10 mouse cellular contexts compared by ENCODE assay signal in genomic region chr10:80464381-80465035, GRCm38 (mm10). TPM values are rescaled to one million over a fixed set of nuclear protein-coding genes. Genes with fewer than 3 reads are reported as not detected.
DNase-seq lines count a peak whose midpoint lies in the region; ATAC-seq lines count a peak whose summit lies in the region.
"Had no signal": no experiment of that assay in that cellular context is flagged by ENCODE, and none has a peak within 500 bp of the region (broad histone marks: within the 10 kb centered on the region; RNA-seq: fewer than 3 reads in every experiment).

No protein-coding gene starts in this region.

- no peak for ATAC-seq in heart, embryonic 15.5 days (replicated peaks; ENCODE audit: insufficient number of reproducible peaks, insufficient read depth, low FRiP score, low read depth)
- ATAC-seq in neural tube, embryonic 15.5 days (ENCODE audit: low FRiP score) = no peak
- no peak for ATAC-seq in intestine, embryonic 15.5 days
- ATAC-seq: inflammation-experienced regulatory T-cells, adult 6 months had no signal

- H3K4me1 ChIP-seq in heart, embryonic 15.5 days (replicated peaks) = peaks cover 17% of the 10 kb centered on the region
- H3K4me1 ChIP-seq in neural tube, embryonic 15.5 days = peaks cover 5% of the 10 kb centered on the region
- no peaks in the 10 kb centered on the region for H3K4me1 ChIP-seq in intestine, embryonic 15.5 days (replicated peaks)

- H3K9me3 ChIP-seq in heart, embryonic 15.5 days (replicated peaks) = no peaks in the 10 kb centered on the region
- no peaks in the 10 kb centered on the region for H3K9me3 ChIP-seq in neural tube, embryonic 15.5 days (replicated peaks)
- H3K9me3 ChIP-seq in intestine, embryonic 15.5 days = no peaks in the 10 kb centered on the region

- H3K4me2 ChIP-seq in heart, embryonic 15.5 days = peak overlapping the region; percentile 41; the same call in 1 of the 2 replicates
- H3K4me2 ChIP-seq in neural tube, embryonic 15.5 days = peak overlapping the region; percentile 31
- H3K4me2 ChIP-seq in intestine, embryonic 15.5 days (replicated peaks) = no peak overlapping the region

- peak; percentile 61 for DNase-seq in kidney, adult 18-20 months
- no peak for DNase-seq in kidney, adult 11 months
- peak; percentile 43 to 60 for DNase-seq in kidney, postnatal 36 days
- no peak for DNase-seq in c-Kit-positive CD71-positive TER-119-positive erythroid progenitor cells, embryonic 14.5 days (ENCODE audit: low spot score)
- no peak for DNase-seq in right cerebral cortex, adult 2 months (ENCODE audit: low spot score in 2 of 2)
- DNase-seq: cerebellum, adult 2 months had no signal

- H3K4me3 ChIP-seq in heart, embryonic 15.5 days = no peak overlapping the region
- 0 out of 2 replicates have a peak overlapping the region, but pooled peaks have one; percentile 5 for H3K4me3 ChIP-seq in neural tube, embryonic 15.5 days (replicated peaks)
- no peak overlapping the region for H3K4me3 ChIP-seq in intestine, embryonic 15.5 days (replicated peaks)

- H3K9ac ChIP-seq in heart, embryonic 15.5 days = no peak overlapping the region
- H3K9ac ChIP-seq in neural tube, embryonic 15.5 days (replicated peaks) = no peak overlapping the region
- no peak overlapping the region for H3K9ac ChIP-seq in intestine, embryonic 15.5 days

- H3K27me3 ChIP-seq in heart, embryonic 15.5 days = peaks cover 6% of the 10 kb centered on the region; the same call in 1 of the 2 replicates
- H3K27me3 ChIP-seq in neural tube, embryonic 15.5 days (replicated peaks) = peaks cover 28% of the 10 kb centered on the region
- H3K27me3 ChIP-seq in intestine, embryonic 15.5 days (replicated peaks) = peaks cover 25% of the 10 kb centered on the region

- WGBS in heart, embryonic 15.5 days = 10% methylated on average over 19 of the region's 19 CpGs
- 5% methylated on average over 19 of the region's 19 CpGs for WGBS in neural tube, embryonic 15.5 days
- 14% methylated on average over 18 of the region's 19 CpGs for WGBS in intestine, embryonic 15.5 days

- peak overlapping the region; percentile 56 for H3K27ac ChIP-seq in heart, embryonic 15.5 days
- no peak overlapping the region for H3K27ac ChIP-seq in neural tube, embryonic 15.5 days (replicated peaks)
- no peak overlapping the region for H3K27ac ChIP-seq in intestine, embryonic 15.5 days

- H3K36me3 ChIP-seq in heart, embryonic 15.5 days = no peaks in the 10 kb centered on the region
- H3K36me3 ChIP-seq in neural tube, embryonic 15.5 days = no peaks in the 10 kb centered on the region
- no peaks in the 10 kb centered on the region for H3K36me3 ChIP-seq in intestine, embryonic 15.5 days

RNA-seq across cellular contexts. Expression of gene Onecut3, which starts 30.1 kb away (rescaled TPM):
- polyA plus RNA-seq in heart, embryonic 15.5 days (2015; fragmentation: Nextera tagmentation; extraction: Ambion mirVana) = not detected in 2 replicates
- 0.63 and 1.0 TPM in 2 replicates for polyA plus RNA-seq in neural tube, embryonic 15.5 days (2015; fragmentation: Nextera tagmentation; extraction: Ambion mirVana)
- 0.06 and 0.10 TPM in 2 replicates for polyA plus RNA-seq in intestine, embryonic 15.5 days (2015; fragmentation: Nextera tagmentation; extraction: Ambion mirVana)
- polyA plus RNA-seq: inflammation-experienced regulatory T-cells, adult 6 months had no signal

RNA-seq across cellular contexts. Expression of gene Tcf3, which starts 31.1 kb away (rescaled TPM):
- 41.3 and 67.2 TPM in 2 replicates for polyA plus RNA-seq in heart, embryonic 15.5 days (2015; fragmentation: Nextera tagmentation; extraction: Ambion mirVana)
- 33.4 and 51.7 TPM in 2 replicates for polyA plus RNA-seq in neural tube, embryonic 15.5 days (2015; fragmentation: Nextera tagmentation; extraction: Ambion mirVana)
- polyA plus RNA-seq in intestine, embryonic 15.5 days (2015; fragmentation: Nextera tagmentation; extraction: Ambion mirVana) = 91.7 and 94.2 TPM in 2 replicates

RNA-seq across cellular contexts. Expression of gene Uqcr11, which starts 57.9 kb away (rescaled TPM):
- polyA plus RNA-seq in heart, embryonic 15.5 days (2015; fragmentation: Nextera tagmentation; extraction: Ambion mirVana) = 1,499 and 1,535 TPM in 2 replicates
- polyA plus RNA-seq in neural tube, embryonic 15.5 days (2015; fragmentation: Nextera tagmentation; extraction: Ambion mirVana) = 731 and 790 TPM in 2 replicates
- 890 and 1,161 TPM in 2 replicates for polyA plus RNA-seq in intestine, embryonic 15.5 days (2015; fragmentation: Nextera tagmentation; extraction: Ambion mirVana)

Comparison
In these comparisons a context has a peak if more than half of its experiments do, and no peak if none do; other contexts are left out.
1. DNase-seq: peak in kidney, adult 18-20 months (single experiment) and kidney, postnatal 36 days (2 of 2); none in kidney, adult 11 months (single experiment), c-Kit-positive CD71-positive TER-119-positive erythroid progenitor cells, embryonic 14.5 days (single experiment) and right cerebral cortex, adult 2 months (0 of 2).